Mouse (Mus musculus) midbrain, embryonic 10.5 days (tissue): ENCODE data around the gene H2al1e. TPM values are rescaled to one million over a fixed set of nuclear protein-coding genes. Genes with fewer than 3 reads are reported as not detected.
"Not testable (repeated sequence)": the region's sequence is repeated elsewhere in the genome, so short reads cannot be mapped to it uniquely, and the experiment has no call there.

Source experiments
- DNase-seq: peaks from one replicate; pipeline ENCODE4 v3.0.0-alpha.2; 2017; ENCODE audit warnings: low spot score
- H3K27ac ChIP-seq: fragments of 300-500 bp; sonication (generic); replicated peaks from 2 replicates; pipeline ENCODE4 v1.5.1; 2016; ENCODE audit warnings: mild to moderate bottlenecking
- H3K27me3 ChIP-seq: fragments of 300-500 bp; sonication (generic); 2 replicates; pipeline ENCODE4 v1.6.1; 2016; ENCODE audit warnings: low read depth, mild to moderate bottlenecking; ENCODE audit not compliant: poor library complexity, severe bottlenecking
- H3K36me3 ChIP-seq: fragments of 300-500 bp; sonication (generic); 2 replicates; pipeline ENCODE4 v1.6.1; 2016; ENCODE audit warnings: mild to moderate bottlenecking, moderate library complexity
- H3K4me1 ChIP-seq: fragments of 300-500 bp; sonication (generic); 2 replicates; pipeline ENCODE4 v1.6.1; 2016
- H3K4me3 ChIP-seq: fragments of 300-500 bp; sonication (generic); 2 replicates; pipeline ENCODE4 v1.5.1; 2016; ENCODE audit warnings: mild to moderate bottlenecking, moderate library complexity
- H3K9me3 ChIP-seq: fragments of 300-500 bp; sonication (generic); replicated peaks from 2 replicates; pipeline ENCODE4 v1.6.1; 2016; ENCODE audit warnings: mild to moderate bottlenecking
- WGBS: fragments of 180-500 bp; shearing (Covaris S2); methylation state at CpG from one replicate; pipeline ENCODE4 v1.1.7; 2016; 5-methylcytosine and 5-hydroxymethylcytosine counted together
- polyA plus RNA-seq: library from polyadenylated mRNA; unstranded; fragments of >200 nt; fragmentation: Nextera tagmentation; extraction: Ambion mirVana; gene quantifications from 2 replicates; pipeline ENCODE4 v1.2.1, GENCODE M21; 2016

Gene H2al1e
- polyA plus RNA-seq, 1 experiment from 2014 or later = not detected

- not testable (repeated sequence) for DNase-seq, H3K4me3 ChIP-seq, H3K9me3 ChIP-seq, H3K4me1 ChIP-seq, H3K36me3 ChIP-seq, H3K27ac ChIP-seq, H3K27me3 ChIP-seq
- WGBS = no CpG with 5 or more reads among the region's 6 CpGs
Observed at GRCm38 (mm10) chrX:11314858-11315257, 3.1 kb downstream of the H2al1e start, which contains the start of gene H2al1f. Gene H2al1f, plus strand, starts transcription at chrX:11315158.

DNA sequence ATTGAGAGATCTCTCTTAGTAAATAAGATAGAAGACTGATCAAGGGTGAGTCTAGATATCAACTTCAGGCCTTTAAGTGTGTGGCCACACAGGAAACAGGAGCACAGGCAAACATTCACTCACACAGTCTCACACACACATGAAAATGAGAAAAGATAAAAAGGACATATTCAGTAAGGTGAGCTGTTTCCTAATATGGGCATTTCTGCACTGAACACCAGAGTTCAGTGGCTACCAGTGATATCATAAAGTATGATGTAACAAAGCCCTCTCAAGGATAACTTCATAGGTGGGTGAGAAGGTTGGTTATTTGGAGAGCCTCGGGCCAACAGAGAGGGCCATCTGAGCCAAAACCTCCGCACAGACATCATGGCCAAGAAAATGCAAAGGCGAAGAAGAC lies 6.2 kb downstream of the H2al1e start, which contains the start of gene H2al1g:
TSS of gene H2al1g (plus strand) at position 301 of the 400 bp plus-strand sequence.
- not testable (repeated sequence) for H3K27ac ChIP-seq, H3K27me3 ChIP-seq, DNase-seq, H3K4me1 ChIP-seq, H3K9me3 ChIP-seq, H3K4me3 ChIP-seq, H3K36me3 ChIP-seq
- no CpG with 5 or more reads among the region's 3 CpGs for WGBS

- not testable (repeated sequence) for H3K4me3 ChIP-seq, DNase-seq, H3K36me3 ChIP-seq, H3K27me3 ChIP-seq, H3K4me1 ChIP-seq, H3K9me3 ChIP-seq, H3K27ac ChIP-seq
- WGBS = no CpG with 5 or more reads among the region's 6 CpGs
Observed at GRCm38 (mm10) chrX:11321192-11321591, 9.5 kb downstream of the H2al1e start, which contains the start of gene H2al1h. Gene H2al1h, plus strand, starts transcription at chrX:11321492.

DNA sequence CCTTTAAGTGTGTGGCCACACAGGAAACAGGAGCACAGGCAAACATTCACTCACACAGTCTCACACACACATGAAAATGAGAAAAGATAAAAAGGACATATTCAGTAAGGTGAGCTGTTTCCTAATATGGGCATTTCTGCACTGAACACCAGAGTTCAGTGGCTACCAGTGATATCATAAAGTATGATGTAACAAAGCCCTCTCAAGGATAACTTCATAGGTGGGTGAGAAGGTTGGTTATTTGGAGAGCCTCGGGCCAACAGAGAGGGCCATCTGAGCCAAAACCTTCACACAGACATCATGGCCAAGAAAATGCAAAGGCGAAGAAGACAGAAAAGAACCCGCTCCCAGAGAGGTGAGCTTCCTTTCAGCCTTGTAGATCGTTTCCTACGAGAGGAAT lies 12.6 kb downstream of the H2al1e start, which contains the start of gene H2al1i:
TSS of gene H2al1i (plus strand) at position 301 of the 400 bp plus-strand sequence.
- H3K36me3 ChIP-seq = not testable (repeated sequence)

GRCm38 (mm10) chrX:11327522-11327921 lies 15.8 kb downstream of the H2al1e start, which contains the start of gene H2al1j:
Gene H2al1j, plus strand, starts transcription at chrX:11327822.
- H3K4me3 ChIP-seq, DNase-seq, H3K27ac ChIP-seq, H3K4me1 ChIP-seq, H3K9me3 ChIP-seq, H3K36me3 ChIP-seq: not testable (repeated sequence)
- peaks cover 45% of the 10 kb centered on the region for H3K27me3 ChIP-seq
- 88% methylated on average over 2 of the region's 2 CpGs for WGBS

More for the DNA sequence above, 12.6 kb downstream of the H2al1e start, which contains the start of gene H2al1i:
- H3K27ac ChIP-seq, DNase-seq, H3K4me1 ChIP-seq, H3K4me3 ChIP-seq, H3K9me3 ChIP-seq: not testable (repeated sequence)
- H3K27me3 ChIP-seq = peaks cover 14% of the 10 kb centered on the region
- 83% methylated on average over 2 of the region's 5 CpGs for WGBS

DNA sequence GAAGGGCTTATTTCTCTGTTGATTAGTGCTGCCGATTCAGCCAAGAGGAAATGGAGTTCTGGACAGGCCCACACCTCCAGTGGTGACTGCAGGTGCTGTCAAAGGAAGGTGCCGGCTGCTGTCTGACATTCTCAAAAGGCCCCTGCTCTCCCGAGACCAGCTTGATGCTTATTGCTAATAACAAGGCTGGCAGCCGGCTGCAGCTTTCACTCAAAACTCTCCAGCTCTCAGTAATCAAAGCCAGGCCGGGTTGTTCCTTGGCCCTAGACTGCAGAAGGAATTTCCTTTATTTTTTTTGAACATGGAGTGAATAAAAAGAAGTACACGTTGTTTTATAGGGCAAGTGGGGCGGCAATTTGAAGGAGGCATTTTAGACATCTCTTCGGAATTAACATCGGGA lies 34.0 kb downstream of the H2al1e start:
- no peak for DNase-seq
- WGBS = 73% methylated on average over 9 of the region's 9 CpGs

DNA sequence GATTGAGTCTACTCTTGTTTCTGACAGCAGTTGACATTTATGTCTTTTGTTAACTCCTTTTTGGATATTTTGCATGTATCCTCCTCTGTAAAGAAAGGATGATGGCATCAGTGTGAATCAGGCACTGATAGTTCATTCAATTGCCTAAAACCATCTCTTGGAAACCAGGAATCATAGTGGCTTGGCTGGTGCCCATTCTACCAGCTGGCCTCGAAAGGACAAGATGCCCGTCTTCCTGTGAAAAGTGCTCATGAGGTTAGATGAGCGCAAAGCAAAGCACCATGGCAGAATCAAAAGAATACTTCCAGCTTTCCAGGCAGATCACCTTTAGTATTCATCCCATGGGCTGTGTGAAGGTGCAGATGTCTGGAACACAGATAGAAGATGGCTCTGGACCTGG lies 35.0 kb downstream of the H2al1e start:
- peaks cover 61% of the 10 kb centered on the region for H3K27me3 ChIP-seq
- H3K36me3 ChIP-seq = no peaks in the 10 kb centered on the region
- no peaks in the 10 kb centered on the region for H3K9me3 ChIP-seq
- no peak overlapping the region for H3K4me3 ChIP-seq
- no peaks in the 10 kb centered on the region for H3K4me1 ChIP-seq
- WGBS = 92% methylated on average over 3 of the region's 3 CpGs
- no peak overlapping the region for H3K27ac ChIP-seq
- no peak for DNase-seq

More for the DNA sequence above, 34.0 kb downstream of the H2al1e start:
- Histone ChIP-seq H3K27ac (no peak overlapping the region), H3K4me3 (no peak overlapping the region), H3K4me1 (no peaks in the 10 kb centered on the region), H3K27me3 (peaks cover 62% of the 10 kb centered on the region), H3K9me3 (no peaks in the 10 kb centered on the region), H3K36me3 (no peaks in the 10 kb centered on the region)

DNA sequence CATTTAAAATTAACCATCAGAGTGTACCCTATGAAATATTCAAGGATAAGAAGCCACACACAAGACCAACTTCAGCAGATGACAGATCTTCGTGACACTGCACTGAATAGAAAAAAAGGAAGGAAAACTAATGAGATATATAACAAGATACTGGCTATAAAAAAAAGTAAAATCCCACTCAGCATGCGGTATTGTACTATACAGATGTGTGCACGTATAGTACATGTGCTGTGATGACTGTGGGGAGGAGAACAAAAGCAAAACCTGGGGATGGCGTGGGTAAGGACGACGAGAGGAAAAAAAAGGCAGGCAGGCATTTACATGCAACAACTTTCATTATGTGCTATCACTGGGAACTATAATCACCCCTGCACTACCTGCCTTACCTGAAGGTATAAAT lies 49.1 kb downstream of the H2al1e start:
- H3K4me1 ChIP-seq = no peaks in the 10 kb centered on the region
- WGBS = 89% methylated on average over 6 of the region's 6 CpGs
- no peak overlapping the region for H3K27ac ChIP-seq
- H3K27me3 ChIP-seq = peaks cover 87% of the 10 kb centered on the region
- no peaks in the 10 kb centered on the region for H3K36me3 ChIP-seq
- no peak for DNase-seq
- H3K9me3 ChIP-seq = no peaks in the 10 kb centered on the region
- no peak overlapping the region for H3K4me3 ChIP-seq

DNA sequence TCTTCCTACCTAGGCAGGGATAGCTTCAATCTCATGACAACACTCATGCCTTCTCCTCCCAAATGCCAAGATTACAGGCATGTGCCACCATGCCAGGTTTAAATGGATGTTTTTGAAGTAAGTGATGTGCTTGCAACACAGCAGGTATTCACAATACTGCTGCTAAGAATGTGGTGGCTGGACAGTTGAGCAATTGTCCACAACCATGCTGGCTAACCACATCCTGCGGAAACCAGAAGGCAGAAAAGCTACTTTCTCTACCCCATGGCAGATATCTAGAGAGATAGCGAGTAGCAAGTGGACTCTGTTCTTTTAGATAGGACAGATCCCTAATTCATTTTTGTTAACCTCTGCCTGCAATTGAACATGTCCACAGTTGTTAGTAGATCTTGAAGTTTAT lies 49.5 kb downstream of the H2al1e start:
- Histone ChIP-seq H3K4me1 (no peaks in the 10 kb centered on the region), H3K27ac (no peak overlapping the region), H3K4me3 (no peak overlapping the region), H3K27me3 (peaks cover 87% of the 10 kb centered on the region), H3K36me3 (no peaks in the 10 kb centered on the region), H3K9me3 (no peaks in the 10 kb centered on the region)
- no peak for DNase-seq
- 88% methylated on average over 2 of the region's 2 CpGs for WGBS

Other genes with a start within 250 kb of the H2al1e start
- not detected in 2 replicates for gene H2al1a, start 12.7 kb upstream of the H2al1e start, polyA plus RNA-seq
- gene H2al1b, start 9.5 kb upstream of the H2al1e start, polyA plus RNA-seq = not detected in 2 replicates
- not detected in 2 replicates for gene H2al1c, start 6.3 kb upstream of the H2al1e start, polyA plus RNA-seq
- not detected in 2 replicates for gene H2al1d, start 3.1 kb upstream of the H2al1e start, polyA plus RNA-seq
- gene H2al1f, start 3.2 kb downstream of the H2al1e start, polyA plus RNA-seq = not detected in 2 replicates
- gene H2al1g, start 6.3 kb downstream of the H2al1e start, polyA plus RNA-seq = not detected in 2 replicates
- gene H2al1h, start 9.6 kb downstream of the H2al1e start, polyA plus RNA-seq = not detected in 2 replicates
- not detected in 2 replicates for gene H2al1i, start 12.7 kb downstream of the H2al1e start, polyA plus RNA-seq
- gene H2al1j, start 15.9 kb downstream of the H2al1e start, polyA plus RNA-seq = not detected in 2 replicates